Mouse (Mus musculus) bone marrow, adult 2 months (tissue): ENCODE data around the gene Psmb4.
"Not testable (repeated sequence)": the region's sequence is repeated elsewhere in the genome, so short reads cannot be mapped to it uniquely, and the experiment has no call there.

ENCODE experiments used
- CTCF ChIP-seq: fragments of 200-500 bp; IDR thresholded peaks from 2 replicates; pipeline ENCODE4 v1.5.1; 2011; ENCODE audit warnings: low read length, control low read depth; ENCODE audit not compliant: control insufficient read depth, insufficient read depth
- POLR2A ChIP-seq: fragments of 200-500 bp; IDR thresholded peaks from 2 replicates; pipeline ENCODE4 v1.6.1; 2011; ENCODE audit warnings: low read depth, mild to moderate bottlenecking, control low read depth, low read length, borderline replicate concordance; ENCODE audit not compliant: control insufficient read depth

- TF ChIP-seq CTCF, POLR2A: not testable (repeated sequence)
Observed at GRCm38 (mm10) chr3:94932279-94932678, 45.5 kb upstream of the Psmb4 start.
